Mouse (Mus musculus) liver, adult 2 months (tissue): ENCODE results near the gene Ptprb. TPM values are rescaled to one million over a fixed set of nuclear protein-coding genes. Genes with fewer than 3 reads are reported as not detected.

ENCODE experiments used
- DNase-seq: peaks from one replicate; pipeline ENCODE4 v3.0.0-alpha.2; 2011; ENCODE audit warnings: low read depth, low spot score; ENCODE audit errors: extremely low read depth
- H3K27ac ChIP-seq: fragments of 200-500 bp; replicated peaks from 2 replicates; pipeline ENCODE4 v1.5.1; 2012; ENCODE audit warnings: low read depth, mild to moderate bottlenecking, control low read depth, inconsistent platforms, low read length; ENCODE audit not compliant: insufficient read depth
- H3K27me3 ChIP-seq: fragments of 200-500 bp; 2 replicates; pipeline ENCODE4 v1.6.1; 2012; ENCODE audit warnings: mild to moderate bottlenecking, moderate library complexity, low read length, inconsistent platforms; ENCODE audit not compliant: control insufficient read depth, insufficient read depth
- H3K36me3 ChIP-seq: fragments of 200-500 bp; 2 replicates; pipeline ENCODE4 v1.6.1; 2012; ENCODE audit warnings: low read length, inconsistent platforms; ENCODE audit not compliant: control insufficient read depth, insufficient read depth
- H3K4me1 ChIP-seq: fragments of 200-500 bp; 2 replicates; pipeline ENCODE4 v1.6.1; 2011; ENCODE audit warnings: low read length; ENCODE audit not compliant: control insufficient read depth, insufficient read depth
- H3K4me3 ChIP-seq: fragments of 200-500 bp; 2 replicates; pipeline ENCODE4 v1.5.1; 2011; ENCODE audit warnings: low read depth, mild to moderate bottlenecking, control low read depth, low read length, moderate library complexity; ENCODE audit not compliant: insufficient read depth
- H3K79me2 ChIP-seq: fragments of 200-500 bp; 2 replicates; pipeline ENCODE4 v1.6.1; 2012; ENCODE audit warnings: inconsistent platforms, mild to moderate bottlenecking, low read length, moderate library complexity; ENCODE audit not compliant: control insufficient read depth, insufficient read depth
- H3K9ac ChIP-seq: fragments of 200-500 bp; 2 replicates; pipeline ENCODE4 v1.6.1; 2012; ENCODE audit warnings: low read depth, mild to moderate bottlenecking, control low read depth, inconsistent platforms, low read length
- CTCF ChIP-seq: fragments of 200-500 bp; IDR thresholded peaks from 2 replicates; pipeline ENCODE4 v1.5.1; 2011; ENCODE audit warnings: low read depth, low read length, control low read depth
- POLR2A ChIP-seq: fragments of 200-500 bp; IDR thresholded peaks from 2 replicates; pipeline ENCODE4 v1.6.1; 2011; ENCODE audit warnings: low read length, control low read depth; ENCODE audit not compliant: insufficient read depth; ENCODE audit errors: extremely low read depth
- WGBS: fragments of 180-500 bp; shearing (Covaris S2); methylation state at CpG from one replicate; pipeline ENCODE4 v1.1.7; 2018; 5-methylcytosine and 5-hydroxymethylcytosine counted together
- polyA plus RNA-seq: library from polyadenylated mRNA; depleted of rRNA; stranded (reverse); fragments of >200 nt; gene quantifications from 2 replicates; pipeline ENCODE4 v1.2.3, GENCODE M21; 2012
- total RNA-seq: library from RNA; depleted of rRNA; stranded (reverse); fragments of >200 nt; gene quantifications from 2 replicates; pipeline ENCODE4 v1.2.3, GENCODE M21; 2014

Gene Ptprb
- total and polyA plus RNA-seq, 2 experiments: 5.9 to 39.8 TPM

DNA sequence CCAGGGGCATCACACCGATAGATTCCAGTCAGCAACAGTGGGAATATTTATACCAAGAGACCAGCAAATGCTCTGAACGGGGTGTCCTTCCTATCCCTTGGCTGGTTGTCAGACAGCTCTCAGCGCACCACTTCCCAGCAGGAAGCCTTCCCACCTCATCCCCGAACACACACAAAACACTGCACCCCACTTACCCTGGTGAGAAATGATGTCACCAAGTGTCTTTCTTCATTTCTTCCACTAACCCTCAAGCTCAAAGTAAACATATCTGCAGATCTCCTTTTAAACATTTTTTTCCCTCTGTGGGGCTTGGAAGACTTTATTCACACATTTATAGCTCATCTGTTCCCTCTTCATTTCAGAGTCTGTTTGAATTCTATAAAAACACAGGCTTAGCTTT is 128.4 kb downstream of the Ptprb start:
- WGBS: 59% methylated on average over 4 of the region's 4 CpGs
- no peak for TF ChIP-seq CTCF
- no peak for TF ChIP-seq POLR2A
- no peaks in the 10 kb centered on the region for H3K79me2 ChIP-seq
- no peak overlapping the region for H3K9ac ChIP-seq
- H3K4me3 ChIP-seq: no peak overlapping the region
- DNase-seq: no peak
- no peaks in the 10 kb centered on the region for H3K27me3 ChIP-seq
- no peaks in the 10 kb centered on the region for H3K4me1 ChIP-seq
- H3K27ac ChIP-seq: no peak overlapping the region
- H3K36me3 ChIP-seq: no peaks in the 10 kb centered on the region

DNA sequence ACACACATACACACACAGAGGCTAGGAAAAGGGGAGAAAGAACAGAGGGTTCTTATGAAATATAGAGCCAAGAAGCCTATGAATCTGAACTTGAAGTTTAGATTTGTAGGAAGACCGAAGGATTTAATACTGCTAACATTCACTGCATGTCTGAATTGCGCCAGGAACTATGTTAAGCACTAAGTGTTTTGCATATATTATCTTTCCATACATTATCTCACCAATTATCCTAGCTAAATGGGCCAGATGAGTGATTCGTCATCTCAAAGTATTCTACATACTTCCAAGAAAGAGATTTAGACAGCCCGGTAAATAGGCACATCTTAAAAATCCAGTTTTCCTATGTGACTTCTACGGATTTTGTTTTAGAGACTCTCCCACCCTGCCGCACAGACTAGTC is 129.7 kb downstream of the Ptprb start:
- TF ChIP-seq POLR2A (no peak), CTCF (no peak)
- H3K4me1 ChIP-seq: no peaks in the 10 kb centered on the region
- 96% methylated on average over 6 of the region's 6 CpGs for WGBS
- no peak for DNase-seq
- no peaks in the 10 kb centered on the region for H3K36me3 ChIP-seq
- no peak overlapping the region for H3K9ac ChIP-seq
- no peaks in the 10 kb centered on the region for H3K79me2 ChIP-seq
- H3K27me3 ChIP-seq: no peaks in the 10 kb centered on the region
- no peak overlapping the region for H3K4me3 ChIP-seq
- no peak overlapping the region for H3K27ac ChIP-seq

DNA sequence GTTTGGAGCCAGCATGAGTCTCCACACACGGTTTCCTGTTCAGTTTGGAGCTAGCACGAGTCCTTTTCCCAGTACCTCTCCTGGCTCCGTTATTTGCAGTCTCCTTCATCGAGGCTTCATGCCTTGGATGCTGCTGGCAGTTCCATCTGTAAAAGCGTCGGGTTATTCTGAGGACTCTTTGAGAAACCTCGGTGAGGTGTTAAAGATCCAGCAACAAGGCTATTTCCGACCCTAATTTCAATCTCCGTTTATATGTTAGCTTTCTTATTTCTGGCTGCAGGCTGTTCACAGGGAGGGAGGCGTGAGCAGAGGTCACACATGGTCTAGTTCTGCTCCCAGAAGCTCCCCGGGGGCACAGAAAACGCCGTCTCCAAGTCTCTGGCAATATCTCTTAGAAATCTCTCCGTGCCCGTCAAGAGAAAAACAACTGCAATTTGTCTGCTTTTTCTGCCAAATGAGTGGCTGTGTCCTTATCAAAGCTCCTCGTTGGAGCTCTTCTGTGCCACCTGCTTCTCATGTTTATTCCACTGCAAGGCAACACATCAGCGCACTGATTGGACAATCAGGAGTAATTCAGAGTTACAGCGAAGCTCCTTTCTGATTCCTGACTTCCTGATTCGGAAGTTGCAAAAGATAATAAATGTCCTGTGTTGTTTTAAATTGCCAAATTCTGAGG is 132.5 kb downstream of the Ptprb start:
- no peaks in the 10 kb centered on the region for H3K27me3 ChIP-seq
- no peak overlapping the region for H3K9ac ChIP-seq
- no peaks in the 10 kb centered on the region for H3K36me3 ChIP-seq
- no peaks in the 10 kb centered on the region for H3K79me2 ChIP-seq
- no peak for DNase-seq
- WGBS: 66% methylated on average over 19 of the region's 19 CpGs
- H3K27ac ChIP-seq: no peak overlapping the region
- no peaks in the 10 kb centered on the region for H3K4me1 ChIP-seq
- TF ChIP-seq CTCF (no peak), POLR2A (no peak)
- H3K4me3 ChIP-seq: no peak overlapping the region

DNA sequence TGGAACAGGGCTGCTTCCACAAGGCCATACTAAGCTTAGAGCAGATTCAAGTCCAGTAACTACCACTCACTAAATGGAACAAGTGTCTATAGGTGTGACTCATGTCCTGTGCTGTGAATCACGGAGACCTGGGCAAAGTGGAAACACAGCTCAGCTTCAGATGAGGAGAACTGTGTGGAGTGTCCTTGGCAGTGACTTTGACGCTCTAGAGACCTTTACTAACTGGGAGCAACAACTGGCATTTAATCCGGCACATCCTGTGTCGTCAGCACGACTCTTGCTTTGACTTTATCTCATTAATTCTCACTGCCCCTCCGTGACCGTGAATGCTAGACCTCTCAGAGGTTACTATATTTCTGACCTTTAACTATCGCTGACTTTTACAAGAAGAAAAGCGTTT is 135.5 kb downstream of the Ptprb start:
- no peak for DNase-seq
- 49% methylated on average over 9 of the region's 9 CpGs for WGBS
- Histone ChIP-seq H3K4me3 (no peak overlapping the region), H3K27ac (no peak overlapping the region), H3K79me2 (no peaks in the 10 kb centered on the region), H3K4me1 (no peaks in the 10 kb centered on the region), H3K36me3 (no peaks in the 10 kb centered on the region), H3K9ac (no peak overlapping the region), H3K27me3 (no peaks in the 10 kb centered on the region; the same call in 1 of the 2 replicates)
- TF ChIP-seq CTCF: no peak
- no peak for TF ChIP-seq POLR2A

DNA sequence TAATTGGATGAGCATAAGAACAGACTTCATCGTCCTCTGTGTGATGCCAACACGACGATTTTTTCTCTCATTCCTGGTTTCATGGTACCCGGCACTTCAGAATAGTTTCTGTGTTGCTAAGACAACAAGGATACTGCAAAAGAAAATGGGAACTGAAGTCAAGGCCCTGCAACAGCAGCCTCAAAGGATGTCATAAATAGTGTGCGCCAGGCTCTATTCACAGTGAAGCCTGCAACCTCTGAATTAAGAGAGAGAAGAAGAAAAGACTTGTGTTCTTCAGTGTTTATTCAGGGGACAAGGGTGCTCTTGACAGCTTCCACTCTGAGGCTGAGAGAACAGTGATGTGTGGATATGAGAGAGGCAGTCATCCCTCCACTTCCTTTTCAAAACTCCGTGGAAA is 140.8 kb downstream of the Ptprb start:
- TF ChIP-seq POLR2A: no peak
- TF ChIP-seq CTCF: no peak
- Histone ChIP-seq H3K4me3 (no peak overlapping the region), H3K79me2 (no peaks in the 10 kb centered on the region), H3K4me1 (no peaks in the 10 kb centered on the region), H3K27me3 (no peaks in the 10 kb centered on the region; the same call in 1 of the 2 replicates), H3K9ac (no peak overlapping the region), H3K36me3 (no peaks in the 10 kb centered on the region), H3K27ac (no peak overlapping the region)
- DNase-seq: no peak
- WGBS: 81% methylated on average over 6 of the region's 6 CpGs

DNA sequence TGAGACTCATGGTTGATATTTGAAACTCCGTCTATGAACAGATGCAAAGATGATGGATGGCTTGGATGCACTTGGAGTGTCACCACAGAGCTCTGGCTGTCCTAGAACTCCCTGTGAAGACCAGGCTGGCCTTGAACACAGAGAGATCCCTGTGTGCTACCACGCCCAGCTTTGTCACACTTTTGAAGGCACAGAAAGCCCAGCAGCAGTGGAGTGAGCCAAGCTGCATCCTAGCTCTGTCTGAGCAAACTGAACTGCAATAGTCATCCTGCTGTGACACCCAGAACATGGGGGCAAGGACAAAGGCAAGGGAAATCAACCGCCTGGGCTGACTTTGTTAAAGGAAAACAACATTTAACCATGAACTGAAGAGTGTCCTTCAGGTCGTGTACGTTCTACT is 141.4 kb downstream of the Ptprb start:
- Histone ChIP-seq H3K79me2 (no peaks in the 10 kb centered on the region), H3K4me3 (no peak overlapping the region), H3K36me3 (no peaks in the 10 kb centered on the region), H3K4me1 (no peaks in the 10 kb centered on the region), H3K27ac (no peak overlapping the region), H3K9ac (no peak overlapping the region), H3K27me3 (no peaks in the 10 kb centered on the region; the same call in 1 of the 2 replicates)
- DNase-seq: no peak
- WGBS: 45% methylated on average over 5 of the region's 5 CpGs
- TF ChIP-seq CTCF (no peak), POLR2A (no peak)
